Mouse (Mus musculus) lung, postnatal 0 days (tissue): ENCODE results near the gene Gm20388.

Source experiments
- CTCF ChIP-seq: IDR thresholded peaks from 2 replicates; pipeline ENCODE4 v1.5.1; 2016; ENCODE audit warnings: antibody characterized with exemption, mild to moderate bottlenecking
- EP300 ChIP-seq: IDR thresholded peaks from 2 replicates; pipeline ENCODE4 v1.6.1; 2016; ENCODE audit warnings: antibody characterized with exemption, mild to moderate bottlenecking, control low read depth

DNA sequence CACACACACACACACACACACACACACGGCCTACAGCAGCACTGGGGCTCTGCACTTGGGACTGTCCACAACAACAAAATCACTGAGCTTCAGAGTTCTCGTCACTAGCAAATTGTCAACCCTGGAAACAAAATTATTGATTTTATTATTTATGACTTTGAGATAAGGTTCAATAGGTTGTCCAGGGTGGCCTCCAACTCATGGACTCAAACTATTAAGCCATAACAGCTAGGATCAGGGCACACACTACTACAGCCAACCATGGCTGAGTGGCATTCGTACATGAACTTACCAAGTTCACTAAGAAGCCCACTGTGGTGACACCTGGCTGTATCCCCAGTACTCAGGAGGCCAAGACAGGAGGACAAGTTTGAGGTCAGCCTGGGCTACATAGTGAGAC lies 182.5 kb downstream of the Gm20388 start:
- no peak for TF ChIP-seq CTCF
- TF ChIP-seq EP300, result no peak
